Mouse (Mus musculus): Measurements from ENCODE around the gene Cit. TPM values are rescaled to one million over a fixed set of nuclear protein-coding genes. Genes with fewer than 3 reads are reported as not detected.

Cit gene
- polyA plus RNA-seq, 1 experiment from 2014 or later: 34.1 TPM

GRCm38 (mm10) chr5:116009884-116010627, 165.0 kb downstream of the Cit start:
- Histone ChIP-seq H3K4me1 (ENCODE audit: control insufficient read depth, low read depth, low read length) (peaks cover 11% of the 10 kb centered on the region), H3K4me2 (ENCODE audit: low read depth, low read length) (no peak overlapping the region), H3K27me3 (ENCODE audit: control insufficient read depth, insufficient read depth, low read depth, low read length) (no peaks in the 10 kb centered on the region), H3K36me3 (ENCODE audit: control insufficient read depth, insufficient read depth) (peaks cover 38% of the 10 kb centered on the region), H3K4me3 (ENCODE audit: low read depth, low read length) (no peak overlapping the region), H3K9me3 (replicated peaks; ENCODE audit: control insufficient read depth, low read length) (no peaks in the 10 kb centered on the region), H3K9ac (ENCODE audit: low read depth, low read length) (no peak overlapping the region), H3K27ac (ENCODE audit: low read length) (0 out of 2 replicates have a peak overlapping the region, but pooled peaks have one; percentile 16)
- 66% methylated on average over 2 of the region's 2 CpGs for WGBS (ENCODE audit: insufficient replicate concordance)
- 0 out of 2 replicates have a peak, but pooled peaks have one; percentile 8 for ATAC-seq (ENCODE audit: low read depth)

GRCm38 (mm10) chr5:116011700-116012099, 166.6 kb downstream of the Cit start:
- no peak overlapping the region for H3K4me3 ChIP-seq (ENCODE audit: low read depth, low read length)
- no peak overlapping the region for H3K27ac ChIP-seq (ENCODE audit: low read length)
- peaks cover 45% of the 10 kb centered on the region for H3K36me3 ChIP-seq (ENCODE audit: control insufficient read depth, insufficient read depth)
- no peak overlapping the region for H3K9ac ChIP-seq (ENCODE audit: low read depth, low read length)
- H3K27me3 ChIP-seq (ENCODE audit: control insufficient read depth, insufficient read depth, low read depth, low read length): no peaks in the 10 kb centered on the region
- WGBS (ENCODE audit: insufficient replicate concordance): 60% methylated on average over 7 of the region's 7 CpGs
- no peak overlapping the region for H3K4me2 ChIP-seq (ENCODE audit: low read depth, low read length)
- no peaks in the 10 kb centered on the region for H3K9me3 ChIP-seq (replicated peaks; ENCODE audit: control insufficient read depth, low read length)
- H3K4me1 ChIP-seq (ENCODE audit: control insufficient read depth, low read depth, low read length): peaks cover 11% of the 10 kb centered on the region
- ATAC-seq (ENCODE audit: low read depth): no peak

DNA sequence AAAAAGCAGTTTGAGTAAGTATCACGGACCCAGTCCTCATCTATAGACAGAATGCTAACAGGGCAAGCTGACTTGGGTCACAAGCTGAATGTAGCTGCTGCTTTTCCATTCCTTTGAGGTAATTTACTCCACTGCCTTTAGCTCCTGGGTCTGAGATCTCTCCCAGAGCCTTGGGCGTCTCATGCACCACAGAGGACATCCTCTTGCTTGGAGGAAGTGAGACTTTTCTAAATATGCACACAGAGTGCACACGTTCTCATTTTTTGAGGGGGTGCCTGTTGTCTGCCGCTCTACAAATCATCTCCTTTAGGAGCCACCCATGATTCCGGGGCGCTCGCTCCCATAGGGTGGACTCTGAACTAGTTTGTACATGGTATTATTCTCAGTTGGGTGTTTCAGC, 167.4 kb downstream of the Cit start:
- H3K4me2 ChIP-seq (ENCODE audit: low read depth, low read length): no peak overlapping the region
- H3K4me3 ChIP-seq (ENCODE audit: low read depth, low read length): no peak overlapping the region
- no peak for ATAC-seq (ENCODE audit: low read depth)
- no peaks in the 10 kb centered on the region for H3K27me3 ChIP-seq (ENCODE audit: control insufficient read depth, insufficient read depth, low read depth, low read length)
- H3K9me3 ChIP-seq (replicated peaks; ENCODE audit: control insufficient read depth, low read length): no peaks in the 10 kb centered on the region
- H3K27ac ChIP-seq (ENCODE audit: low read length): no peak overlapping the region
- H3K4me1 ChIP-seq (ENCODE audit: control insufficient read depth, low read depth, low read length): peaks cover 11% of the 10 kb centered on the region
- 71% methylated on average over 7 of the region's 7 CpGs for WGBS (ENCODE audit: insufficient replicate concordance)
- no peak overlapping the region for H3K9ac ChIP-seq (ENCODE audit: low read depth, low read length)
- H3K36me3 ChIP-seq (ENCODE audit: control insufficient read depth, insufficient read depth): peaks cover 53% of the 10 kb centered on the region

GRCm38 (mm10) chr5:116013821-116014220, 168.7 kb downstream of the Cit start:
- H3K4me1 ChIP-seq (ENCODE audit: control insufficient read depth, low read depth, low read length): peaks cover 13% of the 10 kb centered on the region
- ATAC-seq (ENCODE audit: low read depth): no peak

GRCm38 (mm10) chr5:116014237-116014636, 169.2 kb downstream of the Cit start:
- no peak for ATAC-seq (ENCODE audit: low read depth)
- H3K4me2 ChIP-seq (ENCODE audit: low read depth, low read length): no peak overlapping the region
- 92% methylated on average over 11 of the region's 11 CpGs for WGBS (ENCODE audit: insufficient replicate concordance)
- peaks cover 66% of the 10 kb centered on the region for H3K36me3 ChIP-seq (ENCODE audit: control insufficient read depth, insufficient read depth)
- peaks cover 15% of the 10 kb centered on the region for H3K4me1 ChIP-seq (ENCODE audit: control insufficient read depth, low read depth, low read length)
- H3K27me3 ChIP-seq (ENCODE audit: control insufficient read depth, insufficient read depth, low read depth, low read length): no peaks in the 10 kb centered on the region
- H3K9me3 ChIP-seq (replicated peaks; ENCODE audit: control insufficient read depth, low read length): no peaks in the 10 kb centered on the region
- H3K27ac ChIP-seq (ENCODE audit: low read length): no peak overlapping the region
- no peak overlapping the region for H3K9ac ChIP-seq (ENCODE audit: low read depth, low read length)
- no peak overlapping the region for H3K4me3 ChIP-seq (ENCODE audit: low read depth, low read length)

More at GRCm38 (mm10) chr5:116013821-116014220, 168.7 kb downstream of the Cit start:
- Histone ChIP-seq H3K9me3 (replicated peaks; ENCODE audit: control insufficient read depth, low read length) (no peaks in the 10 kb centered on the region), H3K27ac (ENCODE audit: low read length) (no peak overlapping the region), H3K27me3 (ENCODE audit: control insufficient read depth, insufficient read depth, low read depth, low read length) (no peaks in the 10 kb centered on the region), H3K36me3 (ENCODE audit: control insufficient read depth, insufficient read depth) (peaks cover 61% of the 10 kb centered on the region), H3K4me3 (ENCODE audit: low read depth, low read length) (no peak overlapping the region), H3K4me2 (ENCODE audit: low read depth, low read length) (no peak overlapping the region), H3K9ac (ENCODE audit: low read depth, low read length) (no peak overlapping the region)
- 77% methylated on average over 8 of the region's 8 CpGs for WGBS (ENCODE audit: insufficient replicate concordance)

GRCm38 (mm10) chr5:116016542-116016941, 171.5 kb downstream of the Cit start:
- WGBS (ENCODE audit: insufficient replicate concordance): 82% methylated on average over 5 of the region's 5 CpGs
- no peaks in the 10 kb centered on the region for H3K9me3 ChIP-seq (replicated peaks; ENCODE audit: control insufficient read depth, low read length)
- peaks cover 32% of the 10 kb centered on the region for H3K4me1 ChIP-seq (ENCODE audit: control insufficient read depth, low read depth, low read length)
- H3K4me3 ChIP-seq (ENCODE audit: low read depth, low read length): no peak overlapping the region
- peaks cover 88% of the 10 kb centered on the region for H3K36me3 ChIP-seq (ENCODE audit: control insufficient read depth, insufficient read depth)
- H3K4me2 ChIP-seq (ENCODE audit: low read depth, low read length): no peak overlapping the region
- H3K27ac ChIP-seq (ENCODE audit: low read length): no peak overlapping the region
- ATAC-seq (ENCODE audit: low read depth): no peak
- no peak overlapping the region for H3K9ac ChIP-seq (ENCODE audit: low read depth, low read length)
- no peaks in the 10 kb centered on the region for H3K27me3 ChIP-seq (ENCODE audit: control insufficient read depth, insufficient read depth, low read depth, low read length)

GRCm38 (mm10) chr5:116017391-116017790, 172.3 kb downstream of the Cit start:
- Histone ChIP-seq H3K9ac (ENCODE audit: low read depth, low read length) (no peak overlapping the region), H3K27ac (ENCODE audit: low read length) (no peak overlapping the region), H3K4me2 (ENCODE audit: low read depth, low read length) (no peak overlapping the region), H3K4me3 (ENCODE audit: low read depth, low read length) (no peak overlapping the region), H3K27me3 (ENCODE audit: control insufficient read depth, insufficient read depth, low read depth, low read length) (no peaks in the 10 kb centered on the region), H3K36me3 (ENCODE audit: control insufficient read depth, insufficient read depth) (peaks cover 88% of the 10 kb centered on the region), H3K9me3 (replicated peaks; ENCODE audit: control insufficient read depth, low read length) (no peaks in the 10 kb centered on the region), H3K4me1 (ENCODE audit: control insufficient read depth, low read depth, low read length) (peaks cover 40% of the 10 kb centered on the region)
- ATAC-seq (ENCODE audit: low read depth): no peak
- 85% methylated on average over 8 of the region's 8 CpGs for WGBS (ENCODE audit: insufficient replicate concordance)

DNA sequence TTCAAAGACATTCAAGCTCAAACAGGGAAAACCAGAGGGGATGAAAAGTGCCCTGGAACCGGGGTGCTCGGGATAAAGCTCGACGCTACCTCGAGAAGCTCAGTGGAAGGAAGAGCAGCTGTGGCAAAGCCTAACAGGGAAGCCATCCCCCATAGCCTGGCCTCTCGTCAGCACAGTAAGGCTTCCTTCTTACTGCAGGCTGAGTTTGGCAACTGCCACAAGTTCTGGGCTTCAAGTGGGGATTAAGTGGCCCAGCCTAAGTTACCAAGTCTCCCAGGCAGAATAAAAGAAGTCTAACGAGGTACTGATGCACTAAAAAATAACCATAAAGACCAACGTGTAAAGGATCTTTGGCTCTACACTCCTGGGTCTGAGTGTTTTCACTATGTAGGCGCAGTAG, 173.1 kb downstream of the Cit start:
- Histone ChIP-seq H3K36me3 (ENCODE audit: control insufficient read depth, insufficient read depth) (peaks cover 83% of the 10 kb centered on the region), H3K4me3 (ENCODE audit: low read depth, low read length) (no peak overlapping the region), H3K9ac (ENCODE audit: low read depth, low read length) (no peak overlapping the region), H3K27me3 (ENCODE audit: control insufficient read depth, insufficient read depth, low read depth, low read length) (no peaks in the 10 kb centered on the region), H3K9me3 (replicated peaks; ENCODE audit: control insufficient read depth, low read length) (no peaks in the 10 kb centered on the region), H3K27ac (ENCODE audit: low read length) (peak overlapping the region; percentile 36; the same call in 1 of the 2 replicates), H3K4me2 (ENCODE audit: low read depth, low read length) (no peak overlapping the region), H3K4me1 (ENCODE audit: control insufficient read depth, low read depth, low read length) (peaks cover 42% of the 10 kb centered on the region)
- 90% methylated on average over 9 of the region's 9 CpGs for whole genome bisulfite sequencing (ENCODE audit: insufficient replicate concordance)
- no peak for ATAC-seq (ENCODE audit: low read depth)

GRCm38 (mm10) chr5:116018784-116019183, 173.7 kb downstream of the Cit start:
- peaks cover 77% of the 10 kb centered on the region for H3K36me3 ChIP-seq (ENCODE audit: control insufficient read depth, insufficient read depth)
- H3K9me3 ChIP-seq (replicated peaks; ENCODE audit: control insufficient read depth, low read length): no peaks in the 10 kb centered on the region
- peaks cover 42% of the 10 kb centered on the region for H3K4me1 ChIP-seq (ENCODE audit: control insufficient read depth, low read depth, low read length)
- H3K27ac ChIP-seq (ENCODE audit: low read length): peak overlapping the region; percentile 78
- H3K4me3 ChIP-seq (ENCODE audit: low read depth, low read length): no peak overlapping the region
- no peak overlapping the region for H3K4me2 ChIP-seq (ENCODE audit: low read depth, low read length)
- 0 out of 2 replicates have a peak, but pooled peaks have one; percentile 17 for ATAC-seq (ENCODE audit: low read depth)
- 55% methylated on average over 6 of the region's 6 CpGs for WGBS (ENCODE audit: insufficient replicate concordance)
- H3K9ac ChIP-seq (ENCODE audit: low read depth, low read length): peak overlapping the region; percentile 13; the same call in 1 of the 2 replicates
- no peaks in the 10 kb centered on the region for H3K27me3 ChIP-seq (ENCODE audit: control insufficient read depth, insufficient read depth, low read depth, low read length)

Data from liver, embryonic 16.5 days (tissue).